Mouse (Mus musculus) left cerebral cortex, postnatal 4 days (tissue): ENCODE data around the gene Ildr1. TPM values are rescaled to one million over a fixed set of nuclear protein-coding genes. Genes with fewer than 3 reads are reported as not detected.

ENCODE experiments used
- DNase-seq: peaks from one replicate; pipeline ENCODE4 v3.0.0-alpha.2; 2022
- intact Hi-C: fragments of 180-260 bp; cut with DNase I; formaldehyde crosslinking; loops from one replicate; pipeline ENCODE4 v1.15.1; 2025
- total RNA-seq, 2 experiments: library from RNA; stranded (reverse); gene quantifications; 2 replicates each; pipeline ENCODE4 v1.2.3; 2021

Gene Ildr1
- total RNA-seq, 2 experiments from 2014 or later: 0.18 to 0.56 TPM

- DNase-seq: no peak
- intact Hi-C loops: no loop called here
These were observed 3.6 kb downstream of the Ildr1 start for GRCm38 (mm10) chr16:36697331-36697730.

GRCm38 (mm10) chr16:36700484-36700883 lies 6.7 kb downstream of the Ildr1 start:
- intact Hi-C loops: loop anchor here (10.0 kb wide), 1 partner anchor 226 kb away; no protein-coding TSS in a partner anchor
- no peak for DNase-seq

GRCm38 (mm10) chr16:36707702-36708423 lies 14.1 kb downstream of the Ildr1 start:
- intact Hi-C loops: loop anchor here (10.0 kb wide), 1 partner anchor 233 kb away; no protein-coding TSS in a partner anchor
- DNase-seq: no peak

GRCm38 (mm10) chr16:36708751-36709150 lies 15.0 kb downstream of the Ildr1 start:
- no peak for DNase-seq
- intact Hi-C loops: loop anchor here (10.0 kb wide), 1 partner anchor 234 kb away; no protein-coding TSS in a partner anchor

- intact Hi-C loops: loop anchor here (10.0 kb wide), 1 partner anchor 235 kb away; no protein-coding TSS in a partner anchor
- DNase-seq: no peak
These were observed 15.6 kb downstream of the Ildr1 start for GRCm38 (mm10) chr16:36709405-36709804.

GRCm38 (mm10) chr16:36710794-36711193 lies 17.0 kb downstream of the Ildr1 start:
- intact Hi-C loops: no loop called here
- no peak for DNase-seq

- intact Hi-C loops: no loop called here
- no peak for DNase-seq
These were observed 18.0 kb downstream of the Ildr1 start for GRCm38 (mm10) chr16:36711760-36712159.

- intact Hi-C loops: loop anchor here (2.0 kb wide), 1 partner anchor 13 kb away; no protein-coding TSS in a partner anchor
- DNase-seq: no peak
These were observed 23.7 kb downstream of the Ildr1 start for GRCm38 (mm10) chr16:36717481-36717880.

GRCm38 (mm10) chr16:36718637-36719036 lies 24.9 kb downstream of the Ildr1 start:
- intact Hi-C loops: no loop called here
- no peak for DNase-seq

- intact Hi-C loops: loop anchor here (5.0 kb wide), 1 partner anchor 97 kb away; no protein-coding TSS in a partner anchor
- DNase-seq: no peak
These were observed 26.6 kb downstream of the Ildr1 start for GRCm38 (mm10) chr16:36720194-36721055.

GRCm38 (mm10) chr16:36722739-36723138 lies 29.0 kb downstream of the Ildr1 start:
- intact Hi-C loops: loop anchor here (5.0 kb wide), 1 partner anchor 95 kb away; no protein-coding TSS in a partner anchor
- DNase-seq: no peak

GRCm38 (mm10) chr16:36723880-36724443 lies 30.2 kb downstream of the Ildr1 start:
- DNase-seq: no peak
- intact Hi-C loops: loop anchor here (5.0 kb wide), 1 partner anchor 93 kb away; no protein-coding TSS in a partner anchor

- DNase-seq: no peak
- intact Hi-C loops: no loop called here
These were observed 35.2 kb downstream of the Ildr1 start for GRCm38 (mm10) chr16:36728959-36729358.

GRCm38 (mm10) chr16:36732572-36732971 lies 38.8 kb downstream of the Ildr1 start:
- DNase-seq: no peak
- intact Hi-C loops: no loop called here

GRCm38 (mm10) chr16:36733827-36734226 lies 40.0 kb downstream of the Ildr1 start:
- no peak for DNase-seq
- intact Hi-C loops: no loop called here

- DNase-seq: no peak
- intact Hi-C loops: no loop called here
These were observed 41.6 kb downstream of the Ildr1 start for GRCm38 (mm10) chr16:36735421-36735820.

- DNase-seq: no peak
- intact Hi-C loops: no loop called here
These were observed 45.7 kb downstream of the Ildr1 start for GRCm38 (mm10) chr16:36739404-36739930.

- intact Hi-C loops: no loop called here
These were observed 49.8 kb downstream of the Ildr1 start for GRCm38 (mm10) chr16:36743580-36743979.

GRCm38 (mm10) chr16:36747068-36747467 lies 53.3 kb downstream of the Ildr1 start:
- no peak for DNase-seq
- intact Hi-C loops: no loop called here

More at GRCm38 (mm10) chr16:36743580-36743979, 49.8 kb downstream of the Ildr1 start:
- no peak for DNase-seq

- intact Hi-C loops: no loop called here
- no peak for DNase-seq
These were observed 54.0 kb downstream of the Ildr1 start for GRCm38 (mm10) chr16:36747767-36748166.

- intact Hi-C loops: no loop called here
- no peak for DNase-seq
These were observed 58.2 kb downstream of the Ildr1 start for GRCm38 (mm10) chr16:36751979-36752378.
